Mouse (Mus musculus) cerebellum, adult 2 months (tissue): ENCODE measurements around the gene Gm5136. TPM values are rescaled to one million over a fixed set of nuclear protein-coding genes. Genes with fewer than 3 reads are reported as not detected.

ENCODE experiments used
- DNase-seq, 2 experiments: peaks; one replicate each; pipeline ENCODE4 v3.0.0; 2021
- H3K27ac ChIP-seq: fragments of 200-500 bp; 2 replicates; pipeline ENCODE4 v1.5.1; 2012; ENCODE audit warnings: low read length, control low read depth, inconsistent platforms; ENCODE audit not compliant: insufficient read depth
- H3K27me3 ChIP-seq: fragments of 200-500 bp; 2 replicates; pipeline ENCODE4 v1.6.1; 2012; ENCODE audit warnings: inconsistent platforms, mild to moderate bottlenecking, low read length, moderate library complexity; ENCODE audit not compliant: control insufficient read depth, insufficient read depth
- H3K4me1 ChIP-seq: fragments of 200-500 bp; 2 replicates; pipeline ENCODE4 v1.6.1; 2011; ENCODE audit warnings: low read length; ENCODE audit not compliant: control insufficient read depth, insufficient read depth
- H3K4me3 ChIP-seq: fragments of 200-500 bp; replicated peaks from 2 replicates; pipeline ENCODE3; 2011; ENCODE audit warnings: mild to moderate bottlenecking, low read depth, low read length, control low read depth; ENCODE audit not compliant: insufficient read depth
- CTCF ChIP-seq: fragments of 200-500 bp; IDR thresholded peaks from 2 replicates; pipeline ENCODE4 v1.5.1; 2011; ENCODE audit warnings: low read depth, mild to moderate bottlenecking, control low read depth, low read length, moderate library complexity, borderline replicate concordance; ENCODE audit not compliant: insufficient read depth
- POLR2A ChIP-seq: fragments of 200-500 bp; IDR thresholded peaks from 2 replicates; pipeline ENCODE4 v1.6.1; 2011; ENCODE audit warnings: low read length, control low read depth, borderline replicate concordance; ENCODE audit not compliant: insufficient read depth
- WGBS: fragments of 180-500 bp; shearing (Covaris S2); methylation state at CpG from one replicate; pipeline ENCODE4 v1.1.7; 2018; 5-methylcytosine and 5-hydroxymethylcytosine counted together
- polyA plus RNA-seq: library from polyadenylated mRNA; depleted of rRNA; stranded (reverse); fragments of >200 nt; gene quantifications from 2 replicates; pipeline ENCODE4 v1.2.3, GENCODE M21; 2012; rRNA removed

The Gm5136 gene
- 0.70 and 0.95 TPM in 2 replicates for polyA plus RNA-seq

- no peak for TF ChIP-seq CTCF
- no peak for TF ChIP-seq POLR2A
- no peak for DNase-seq
- H3K4me1 ChIP-seq = 0 out of 2 replicates have a peak, but pooled peaks cover 2% of the 10 kb centered on the region
- H3K27ac ChIP-seq = no peak within 1 kb of the TSS
- 99% methylated on average over 9 of the region's 9 CpGs for WGBS
- H3K27me3 ChIP-seq = no peaks in the 10 kb centered on the region; the same call in 1 of the 2 replicates
- H3K4me3 ChIP-seq = no peak within 1 kb of the TSS
Observed at GRCm38 (mm10) chr10:108699946-108700345, at the start of gene Gm5136. TSS of gene Gm5136 (minus strand) at chr10:108700160.

- no peak overlapping the region for H3K27ac ChIP-seq
- 95% methylated on average over 2 of the region's 2 CpGs for WGBS
- no peak for DNase-seq
- no peaks in the 10 kb centered on the region for H3K27me3 ChIP-seq
- H3K4me1 ChIP-seq = no peaks in the 10 kb centered on the region
- no peak overlapping the region for H3K4me3 ChIP-seq
- TF ChIP-seq CTCF (no peak), POLR2A (no peak)
Observed at GRCm38 (mm10) chr10:108743759-108744158, 43.8 kb upstream of the Gm5136 start.

GRCm38 (mm10) chr10:108733982-108734381, 34.0 kb upstream of the Gm5136 start:
- H3K4me1 ChIP-seq = no peaks in the 10 kb centered on the region; the same call in 1 of the 2 replicates
- no peaks in the 10 kb centered on the region for H3K27me3 ChIP-seq
- DNase-seq = peak in 1 of 2 experiments; percentile 58
- no peak for TF ChIP-seq POLR2A
- TF ChIP-seq CTCF = peak; percentile 60; the same call in 1 of the 2 replicates
- no peak overlapping the region for H3K27ac ChIP-seq
- WGBS = 59% methylated on average over 2 of the region's 2 CpGs
- H3K4me3 ChIP-seq = no peak overlapping the region

DNA sequence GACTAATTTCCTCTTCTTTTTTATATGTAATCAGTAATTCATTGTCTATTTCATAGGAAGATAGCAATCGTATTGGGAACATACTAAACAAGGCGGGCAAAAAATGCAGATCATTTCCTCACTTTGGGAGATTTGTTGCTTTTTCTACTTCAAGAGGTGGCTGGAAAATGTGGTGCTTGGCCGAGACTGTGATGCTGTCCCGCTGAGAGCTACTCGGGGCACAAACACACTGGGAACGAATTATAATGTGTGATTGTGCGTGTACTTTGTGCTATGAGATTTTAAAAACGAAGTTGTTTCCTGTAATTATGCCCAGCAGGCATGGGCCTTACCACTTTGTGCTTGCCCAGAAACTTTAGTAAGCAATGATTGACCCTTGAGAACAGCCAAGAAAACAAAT, 29.0 kb upstream of the Gm5136 start:
- TF ChIP-seq CTCF (no peak), POLR2A (no peak)
- H3K4me1 ChIP-seq = peaks cover 6% of the 10 kb centered on the region
- H3K4me3 ChIP-seq = no peak overlapping the region
- no peaks in the 10 kb centered on the region for H3K27me3 ChIP-seq
- no peak overlapping the region for H3K27ac ChIP-seq
- DNase-seq = peak; percentile 54 to 70
- WGBS = 8% methylated on average over 8 of the region's 8 CpGs

DNA sequence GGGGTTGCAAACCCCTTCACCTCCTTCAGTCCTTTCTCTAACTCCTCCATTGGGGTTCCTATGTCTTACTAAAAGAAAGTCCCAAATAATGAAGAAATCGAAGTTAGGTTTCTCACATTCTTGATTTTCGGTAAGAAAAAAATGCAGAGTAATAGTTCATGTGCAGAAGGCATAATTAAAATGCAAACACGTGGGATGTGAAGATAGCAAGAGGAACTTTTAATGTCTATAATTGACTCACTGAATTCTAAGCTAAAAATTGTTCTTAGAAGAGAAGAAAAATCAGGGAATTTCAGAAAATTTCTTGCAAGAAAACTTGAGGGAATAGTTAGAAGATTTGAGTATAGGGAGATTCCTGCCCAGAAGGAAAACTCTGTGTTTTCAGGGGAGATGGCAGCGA, 26.4 kb upstream of the Gm5136 start:
- TF ChIP-seq POLR2A (no peak), CTCF (no peak)
- DNase-seq = no peak
- H3K27me3 ChIP-seq = no peaks in the 10 kb centered on the region
- peaks cover 11% of the 10 kb centered on the region for H3K4me1 ChIP-seq
- 90% methylated on average over 4 of the region's 4 CpGs for WGBS
- H3K4me3 ChIP-seq = no peak overlapping the region
- no peak overlapping the region for H3K27ac ChIP-seq

DNA sequence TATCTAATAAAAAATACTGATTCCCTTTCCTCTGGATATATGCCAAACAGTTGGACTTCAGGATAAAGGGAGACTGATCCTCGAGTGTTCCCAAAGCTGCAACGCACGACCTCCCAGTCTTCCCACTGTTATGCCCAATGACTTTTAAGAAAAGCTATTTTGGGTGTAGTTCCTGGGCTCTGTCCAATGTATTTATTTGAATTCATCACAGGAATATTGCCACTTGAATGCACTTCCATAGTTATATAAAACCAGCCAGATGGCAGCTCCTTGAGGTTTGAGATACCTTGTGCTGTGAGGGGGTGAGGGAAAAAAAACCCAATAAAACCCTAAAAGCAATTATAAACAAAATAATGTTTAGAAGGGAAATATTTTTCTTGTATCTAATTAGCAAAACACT, 24.9 kb upstream of the Gm5136 start:
- no peak for TF ChIP-seq CTCF
- no peak for TF ChIP-seq POLR2A
- 11% methylated on average over 3 of the region's 3 CpGs for WGBS
- peak; percentile 29 to 89 for DNase-seq
- H3K27me3 ChIP-seq = no peaks in the 10 kb centered on the region
- peaks cover 11% of the 10 kb centered on the region for H3K4me1 ChIP-seq
- H3K27ac ChIP-seq = peak overlapping the region; percentile 75; the same call in 1 of the 2 replicates
- H3K4me3 ChIP-seq = no peak overlapping the region

GRCm38 (mm10) chr10:108710514-108710913, 10.6 kb upstream of the Gm5136 start:
- Histone ChIP-seq H3K27ac (no peak overlapping the region), H3K4me1 (no peaks in the 10 kb centered on the region), H3K27me3 (no peaks in the 10 kb centered on the region), H3K4me3 (no peak overlapping the region)
- TF ChIP-seq CTCF = no peak
- no peak for TF ChIP-seq POLR2A
- no peak for DNase-seq
- WGBS = 62% methylated on average over 5 of the region's 5 CpGs

GRCm38 (mm10) chr10:108705658-108706057, 5.7 kb upstream of the Gm5136 start:
- DNase-seq = no peak
- 94% methylated on average over 3 of the region's 3 CpGs for WGBS
- H3K4me1 ChIP-seq = no peaks in the 10 kb centered on the region
- H3K27ac ChIP-seq = no peak overlapping the region
- no peak overlapping the region for H3K4me3 ChIP-seq
- no peaks in the 10 kb centered on the region for H3K27me3 ChIP-seq
- TF ChIP-seq POLR2A (no peak), CTCF (no peak)
